Mouse (Mus musculus): Measurements from ENCODE around the gene Rgl1.

GRCm38 (mm10) chr1:152555944-152556573 lies 210.1 kb downstream of the Rgl1 start:
- TF ChIP-seq CTCF (IDR thresholded peaks at IDR 0.05; ENCODE audit: low read depth, low read length) (no peak), POLR2A (IDR thresholded peaks at IDR 0.05; ENCODE audit: borderline replicate concordance, low read depth, low read length) (no peak)

Data from bone marrow macrophage, adult 2 months (primary cell).